8 mouse cellular contexts compared by ENCODE assay signal in genomic region chr7:81154960-81155359, GRCm38 (mm10). TPM values are rescaled to one million over a fixed set of nuclear protein-coding genes. Genes with fewer than 3 reads are reported as not detected.
DNase-seq lines count a peak whose midpoint lies in the region; ATAC-seq lines count a peak whose summit lies in the region.

No protein-coding gene starts in this region.

- H3K4me1 ChIP-seq in limb, embryonic 10.5 days = peaks cover 19% of the 10 kb centered on the region
- no peaks in the 10 kb centered on the region for H3K4me1 ChIP-seq in midbrain, embryonic 15.5 days
- no peaks in the 10 kb centered on the region for H3K4me1 ChIP-seq in stomach, embryonic 14.5 days (ENCODE audit: control insufficient read depth, insufficient read depth, low read length)

- DNase-seq in A20 (ENCODE audit: low read depth, low spot score) (peak; percentile 85), NIH3T3 (ENCODE audit: low read depth) (peak; percentile 87)
- peak; percentile 72 to 77 for DNase-seq in cerebellum, postnatal 14 days
- peak; percentile 58 for DNase-seq in gastrocnemius, postnatal 14 days
- DNase-seq in induced T-regulatory cell, adult 2 months (ENCODE audit: low read depth) = peak; percentile 93
- DNase-seq in limb, embryonic 10.5 days (ENCODE audit: low spot score) = peak; percentile 83

- H3K36me3 ChIP-seq in limb, embryonic 10.5 days = no peaks in the 10 kb centered on the region
- H3K36me3 ChIP-seq in midbrain, embryonic 15.5 days (replicated peaks) = no peaks in the 10 kb centered on the region
- no peaks in the 10 kb centered on the region for H3K36me3 ChIP-seq in stomach, embryonic 14.5 days (ENCODE audit: control insufficient read depth, insufficient read depth, low read length)

- WGBS in limb, embryonic 10.5 days = 2% methylated on average over 3 of the region's 3 CpGs
- 0% methylated on average over 3 of the region's 3 CpGs for WGBS in midbrain, embryonic 15.5 days
- WGBS in stomach, embryonic 14.5 days = 6% methylated on average over 3 of the region's 3 CpGs

- no peak overlapping the region for H3K4me2 ChIP-seq in midbrain, embryonic 15.5 days
- H3K4me2 ChIP-seq in stomach, embryonic 14.5 days (replicated peaks; ENCODE audit: low read depth, low read length) = no peak overlapping the region

- no peaks in the 10 kb centered on the region for H3K27me3 ChIP-seq in limb, embryonic 10.5 days (ENCODE audit: low read depth, poor library complexity, severe bottlenecking)
- H3K27me3 ChIP-seq in midbrain, embryonic 15.5 days (replicated peaks) = no peaks in the 10 kb centered on the region
- H3K27me3 ChIP-seq in stomach, embryonic 14.5 days (ENCODE audit: control insufficient read depth, insufficient read depth, low read length) = no peaks in the 10 kb centered on the region

- H3K4me3 ChIP-seq in limb, embryonic 10.5 days = no peak overlapping the region
- H3K4me3 ChIP-seq in midbrain, embryonic 15.5 days = no peak overlapping the region
- no peak overlapping the region for H3K4me3 ChIP-seq in stomach, embryonic 14.5 days (ENCODE audit: low read depth, low read length)

- peak overlapping the region; percentile 57; the same call in 1 of the 2 replicates for H3K27ac ChIP-seq in limb, embryonic 10.5 days
- no peak overlapping the region for H3K27ac ChIP-seq in midbrain, embryonic 15.5 days
- no peak overlapping the region for H3K27ac ChIP-seq in stomach, embryonic 14.5 days (ENCODE audit: low read length)

- intact Hi-C loops in gastrocnemius, postnatal 14 days (cut with DNase I; ENCODE audit: low total_unique reads) = loop anchor here (5.0 kb wide), 1 partner anchor 293 kb away; the partner anchor contains the start of gene Zscan2

- ATAC-seq in midbrain, embryonic 15.5 days (replicated peaks) = 0 out of 2 replicates have a peak, but pooled peaks have one; percentile 20
- ATAC-seq in stomach, embryonic 14.5 days (ENCODE audit: insufficient number of reproducible peaks, insufficient read depth, low FRiP score, low read depth) = peak; percentile 63; the same call in 1 of the 2 replicates

- no peak overlapping the region for H3K9ac ChIP-seq in midbrain, embryonic 15.5 days
- no peak overlapping the region for H3K9ac ChIP-seq in stomach, embryonic 14.5 days (replicated peaks; ENCODE audit: low read depth, low read length)

- no peaks in the 10 kb centered on the region for H3K9me3 ChIP-seq in limb, embryonic 10.5 days (replicated peaks)
- no peaks in the 10 kb centered on the region; the same call in 1 of the 2 replicates for H3K9me3 ChIP-seq in midbrain, embryonic 15.5 days
- no peaks in the 10 kb centered on the region for H3K9me3 ChIP-seq in stomach, embryonic 14.5 days (ENCODE audit: control insufficient read depth, low read depth, low read length)

RNA-seq across cellular contexts. Expression of gene Slc28a1, which starts 40.4 kb away (rescaled TPM):
- under 1 TPM; 0.43 to 0.66 TPM for total RNA-seq in gastrocnemius, postnatal 14 days (2021)
- polyA plus RNA-seq in limb, embryonic 10.5 days (2016; fragmentation: Nextera tagmentation; extraction: Ambion mirVana) = 0.09 TPM in 1 of 2 replicates, not detected in the other
- not detected in 2 replicates for polyA plus RNA-seq in midbrain, embryonic 15.5 days (2015; fragmentation: Nextera tagmentation; extraction: Ambion mirVana)
- polyA plus RNA-seq in stomach, embryonic 14.5 days (2014; fragmentation: Nextera tagmentation; extraction: Ambion mirVana) = not detected in 2 replicates

RNA-seq across cellular contexts. Expression of gene Pde8a, which starts 58.4 kb away (rescaled TPM):
- total RNA-seq in gastrocnemius, postnatal 14 days (2021) = 1 to 10 TPM; 6.7 to 7.0 TPM
- 3.2 and 3.3 TPM in 2 replicates for polyA plus RNA-seq in limb, embryonic 10.5 days (2016; fragmentation: Nextera tagmentation; extraction: Ambion mirVana)
- 2.2 and 2.3 TPM in 2 replicates for polyA plus RNA-seq in midbrain, embryonic 15.5 days (2015; fragmentation: Nextera tagmentation; extraction: Ambion mirVana)
- polyA plus RNA-seq in stomach, embryonic 14.5 days (2014; fragmentation: Nextera tagmentation; extraction: Ambion mirVana) = 4.2 and 4.4 TPM in 2 replicates
